Mouse (Mus musculus): ENCODE results near the gene Capns1.
"Not testable (repeated sequence)": the region's sequence is repeated elsewhere in the genome, so short reads cannot be mapped to it uniquely, and the experiment has no call there.

Capns1 gene

GRCm38 (mm10) chr7:30198481-30198971, at the start of gene Capns1:
Capns1 (minus strand) TSS chr7:30198811.
- peak; percentile 46 to 75 for DNase-seq

DNA sequence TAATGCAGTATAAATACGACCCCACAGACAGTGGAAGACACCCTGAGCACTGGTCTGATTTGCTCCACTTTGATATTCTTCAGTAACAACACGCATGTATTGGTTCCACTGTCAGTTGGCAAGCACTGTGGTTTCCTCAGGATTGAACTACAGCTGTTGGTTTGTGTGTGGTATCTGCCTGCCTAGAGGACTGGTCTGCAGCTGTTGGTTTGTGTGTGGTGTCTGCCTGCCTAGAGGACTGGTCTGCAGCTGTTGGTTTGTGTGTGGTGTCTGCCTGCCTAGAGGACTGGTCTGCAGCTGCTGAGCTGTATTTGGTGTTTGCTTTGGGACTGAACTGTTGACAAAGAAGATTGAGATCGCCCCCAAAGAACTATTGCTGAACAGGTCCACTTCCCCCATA, 38.8 kb upstream of the Capns1 start:
- DNase-seq: not testable (repeated sequence)

- DNase-seq: no peak
Observed at GRCm38 (mm10) chr7:30235625-30236024, 37.0 kb upstream of the Capns1 start, which contains the start of gene Ovol3. Ovol3 (minus strand) TSS chr7:30235725.

- no peak for DNase-seq
Observed at GRCm38 (mm10) chr7:30235091-30235490, 36.5 kb upstream of the Capns1 start.

DNA sequence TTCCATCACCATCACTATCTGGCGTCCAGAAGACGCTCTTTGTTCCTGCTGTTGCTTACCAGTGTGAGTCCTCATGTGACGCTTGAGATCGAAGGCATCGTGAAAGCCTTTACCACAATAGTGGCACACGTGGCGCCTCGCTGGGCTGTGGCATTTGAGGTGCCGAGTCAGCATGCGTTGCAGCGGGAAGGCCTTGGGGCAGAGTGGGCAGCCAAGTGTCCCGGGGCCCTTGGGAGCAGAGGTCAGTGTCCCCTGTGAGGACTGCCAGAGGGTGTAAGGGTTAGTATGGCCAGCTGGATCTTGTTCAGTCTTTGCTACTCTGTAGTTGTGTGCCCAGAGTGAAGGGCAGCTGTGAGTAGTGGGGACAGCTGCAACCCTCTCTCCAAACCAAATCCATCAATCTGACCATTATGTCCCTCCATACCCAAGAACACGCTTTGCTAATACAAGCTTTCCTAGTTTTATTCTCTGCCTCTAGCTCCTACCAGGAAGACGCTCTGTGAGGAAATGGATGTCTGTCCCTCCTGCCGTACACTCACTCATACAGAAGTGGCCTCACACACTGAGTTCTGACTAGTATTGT, 35.8 kb upstream of the Capns1 start:
- peak; percentile 43 to 84 for DNase-seq

GRCm38 (mm10) chr7:30233387-30233786, 34.8 kb upstream of the Capns1 start:
- no peak for DNase-seq

- peak; percentile 71 to 76 for DNase-seq
Observed at GRCm38 (mm10) chr7:30232631-30233148, 34.1 kb upstream of the Capns1 start.

- DNase-seq: peak; percentile 97 to 99
Observed at GRCm38 (mm10) chr7:30231669-30232454, 33.3 kb upstream of the Capns1 start, which contains the start of the genes Polr2i and Tbcb. Polr2i (plus strand) TSS chr7:30231948. Tbcb (minus strand) TSS chr7:30232272.

GRCm38 (mm10) chr7:30231328-30231668, 32.7 kb upstream of the Capns1 start:
- no peak for DNase-seq

DNA sequence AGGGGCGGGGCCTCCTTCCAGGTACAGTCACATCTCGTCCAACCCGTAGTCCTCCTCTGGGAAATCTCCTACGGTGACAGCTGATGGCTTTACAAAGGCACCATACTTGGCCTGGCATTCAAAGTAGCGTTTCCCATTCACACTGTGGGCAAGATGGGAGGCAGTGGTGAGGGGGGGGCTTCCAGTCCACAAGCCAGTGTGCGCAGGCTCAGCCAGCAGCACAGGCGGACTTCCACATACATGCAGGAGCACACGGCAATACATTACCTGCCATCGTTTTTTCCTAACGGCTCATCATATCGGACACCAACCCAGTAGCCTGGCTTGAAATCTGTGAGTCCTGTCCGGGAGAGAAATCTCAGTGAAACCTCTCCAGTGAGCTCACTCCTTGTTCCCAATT, 25.6 kb upstream of the Capns1 start:
- DNase-seq: no peak

DNA sequence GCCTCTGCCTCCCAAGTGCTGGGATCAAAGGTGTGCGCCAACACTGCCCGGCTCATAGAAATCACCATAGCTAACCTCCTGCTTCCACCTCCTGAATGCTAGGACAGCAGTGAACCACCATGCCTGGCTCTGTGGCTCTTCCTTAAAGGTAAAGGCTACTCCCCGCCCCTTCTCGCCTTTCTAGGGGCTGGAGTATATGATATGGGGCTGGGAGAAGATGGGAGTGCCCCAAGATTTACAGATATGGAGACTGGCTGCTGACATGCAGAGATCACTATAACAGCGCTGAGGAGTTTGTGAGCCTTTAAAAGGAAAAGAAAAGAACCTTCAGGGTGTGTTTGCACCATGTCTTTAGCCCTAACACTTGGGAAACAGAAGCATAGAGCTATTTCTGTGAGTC, 23.6 kb upstream of the Capns1 start:
- DNase-seq: no peak

GRCm38 (mm10) chr7:30221433-30221832, 22.8 kb upstream of the Capns1 start:
- no peak for DNase-seq

DNA sequence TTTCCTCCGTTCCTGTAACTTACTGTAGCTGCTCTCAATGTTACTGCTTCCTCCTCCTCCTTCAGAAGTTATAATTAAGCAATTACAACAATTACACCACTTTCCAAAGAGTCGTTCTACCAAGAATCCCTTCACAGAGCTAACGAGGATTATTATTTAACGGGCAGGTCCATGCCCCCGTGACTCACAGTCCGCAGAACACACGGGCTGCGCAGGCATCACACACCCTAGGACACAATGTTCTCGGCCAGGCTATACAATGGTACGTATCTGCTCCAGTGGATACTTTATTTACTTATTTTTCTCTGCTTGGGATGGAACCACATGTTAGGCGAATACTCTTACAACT, 21.4 kb upstream of the Capns1 start:
- DNase-seq: no peak

DNA sequence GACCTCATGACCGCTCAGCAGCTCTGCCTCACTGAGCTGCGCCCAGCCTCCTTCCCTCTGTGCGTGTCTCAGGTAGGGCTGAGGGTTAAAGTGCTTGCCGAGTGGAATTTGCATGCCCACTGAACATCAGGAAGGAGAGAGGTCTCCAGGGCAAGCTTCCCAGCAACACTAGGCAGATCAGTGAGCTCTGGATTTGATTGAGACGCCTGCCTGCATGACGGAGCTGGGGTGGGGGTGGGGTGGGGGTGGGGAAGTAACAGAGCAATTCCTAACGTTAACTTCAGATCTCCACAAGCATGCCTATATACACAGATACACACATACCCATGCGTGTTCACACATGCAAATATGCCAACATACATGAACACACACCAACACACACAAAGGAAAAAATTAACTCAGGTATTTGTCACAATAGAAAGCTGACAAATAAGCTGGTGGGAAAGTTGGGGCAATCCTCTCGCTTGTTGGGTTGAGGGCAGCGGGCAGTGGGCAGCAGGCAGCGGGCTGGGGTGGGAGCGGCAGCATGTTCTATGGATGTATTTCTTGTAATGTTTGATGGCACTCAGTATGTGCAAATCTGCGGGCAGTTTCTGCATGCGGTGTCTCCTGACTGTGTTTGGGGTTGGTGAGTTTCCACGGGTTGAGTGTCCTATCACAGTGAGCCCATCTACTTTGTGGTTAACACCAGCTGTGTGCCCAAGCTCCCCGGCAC, 20.8 kb upstream of the Capns1 start:
- DNase-seq: peak; percentile 50 to 67

- DNase-seq: no peak
Observed at GRCm38 (mm10) chr7:30217277-30217676, 18.7 kb upstream of the Capns1 start.

DNA sequence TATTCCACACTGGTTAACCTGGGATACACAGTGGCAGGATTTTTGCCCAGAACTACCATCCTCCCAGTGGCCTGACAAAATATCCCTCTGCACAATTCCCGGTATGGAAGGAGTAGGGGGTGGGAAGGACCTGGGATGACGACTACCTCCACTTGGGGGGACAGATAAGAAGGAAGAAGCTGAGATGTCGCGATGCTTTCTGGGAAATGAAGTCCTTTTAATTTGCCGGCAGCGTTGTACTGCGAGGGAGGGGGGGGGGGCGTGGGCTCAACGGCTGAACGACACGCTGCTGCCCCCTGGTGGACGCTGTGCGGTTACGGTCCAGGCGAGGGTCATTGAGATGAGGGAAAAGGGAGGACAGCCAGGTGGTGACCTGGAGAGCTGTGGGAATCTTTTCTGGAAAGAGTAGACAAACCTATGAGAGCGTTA, 18.1 kb upstream of the Capns1 start:
- DNase-seq: peak; percentile 68 to 81

- no peak for DNase-seq
Observed at GRCm38 (mm10) chr7:30215875-30216274, 17.3 kb upstream of the Capns1 start.

GRCm38 (mm10) chr7:30213881-30214280, 15.3 kb upstream of the Capns1 start:
- DNase-seq: no peak

GRCm38 (mm10) chr7:30211025-30211424, 12.4 kb upstream of the Capns1 start:
- DNase-seq: no peak

DNA sequence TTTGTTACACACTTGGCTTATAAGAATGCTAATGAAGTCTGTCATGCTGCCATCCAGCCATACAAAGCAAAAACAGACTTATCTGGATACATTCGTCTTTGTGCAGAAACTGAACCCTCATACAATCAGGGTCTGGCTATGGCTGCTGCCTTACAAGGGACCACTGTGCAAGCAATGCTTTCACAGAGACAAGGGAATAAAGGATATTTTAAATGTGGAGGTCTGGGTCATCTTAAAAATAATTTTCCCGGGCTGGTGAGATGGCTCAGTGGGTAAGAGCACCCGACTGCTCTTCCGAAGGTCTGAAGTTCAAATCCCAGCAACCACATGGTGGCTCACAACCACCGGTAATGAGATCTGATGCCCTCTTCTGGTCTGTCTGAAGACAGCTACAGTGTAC, 7.8 kb upstream of the Capns1 start:
- not testable (repeated sequence) for DNase-seq

DNA sequence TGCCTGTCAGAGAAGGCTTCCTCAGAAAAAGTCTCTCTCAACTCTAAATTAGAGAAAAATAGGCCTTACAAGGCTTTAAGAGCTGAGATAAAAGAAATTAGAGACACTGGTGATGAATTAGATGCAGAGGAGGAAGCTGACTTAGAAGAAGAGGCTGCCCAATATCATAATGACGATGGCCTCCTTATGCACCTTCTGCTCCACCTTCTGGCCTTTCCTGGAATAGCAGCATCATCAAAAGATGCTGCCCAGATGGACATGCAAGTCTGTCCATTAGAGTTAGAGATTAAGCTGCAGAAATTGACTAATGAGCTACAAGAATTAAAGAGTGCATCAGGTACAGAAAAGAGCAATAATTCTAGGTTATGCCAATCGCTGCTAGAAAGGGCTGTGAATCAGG, 6.8 kb upstream of the Capns1 start:
- peak in 1 of 2 experiments; percentile 69 for DNase-seq

DNA sequence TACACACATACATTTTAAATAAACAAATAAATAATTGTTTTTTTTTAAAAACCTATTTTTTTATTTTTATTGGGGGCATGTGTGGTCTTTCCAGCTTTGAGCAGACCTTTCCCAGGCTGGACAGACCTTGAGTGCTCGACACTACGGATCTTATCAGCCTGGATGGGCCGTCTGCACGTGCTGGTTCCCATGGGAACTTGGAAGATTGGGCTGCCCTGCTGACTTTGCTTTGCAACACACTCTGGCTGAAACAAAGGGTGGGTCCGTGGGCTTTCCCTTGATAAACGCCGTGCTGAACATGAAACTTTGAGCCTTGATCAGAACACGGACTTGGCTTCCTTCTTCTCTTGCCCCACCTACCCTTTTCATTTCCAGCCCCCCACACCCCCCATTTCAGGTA, 5.8 kb upstream of the Capns1 start:
- DNase-seq: no peak

DNA sequence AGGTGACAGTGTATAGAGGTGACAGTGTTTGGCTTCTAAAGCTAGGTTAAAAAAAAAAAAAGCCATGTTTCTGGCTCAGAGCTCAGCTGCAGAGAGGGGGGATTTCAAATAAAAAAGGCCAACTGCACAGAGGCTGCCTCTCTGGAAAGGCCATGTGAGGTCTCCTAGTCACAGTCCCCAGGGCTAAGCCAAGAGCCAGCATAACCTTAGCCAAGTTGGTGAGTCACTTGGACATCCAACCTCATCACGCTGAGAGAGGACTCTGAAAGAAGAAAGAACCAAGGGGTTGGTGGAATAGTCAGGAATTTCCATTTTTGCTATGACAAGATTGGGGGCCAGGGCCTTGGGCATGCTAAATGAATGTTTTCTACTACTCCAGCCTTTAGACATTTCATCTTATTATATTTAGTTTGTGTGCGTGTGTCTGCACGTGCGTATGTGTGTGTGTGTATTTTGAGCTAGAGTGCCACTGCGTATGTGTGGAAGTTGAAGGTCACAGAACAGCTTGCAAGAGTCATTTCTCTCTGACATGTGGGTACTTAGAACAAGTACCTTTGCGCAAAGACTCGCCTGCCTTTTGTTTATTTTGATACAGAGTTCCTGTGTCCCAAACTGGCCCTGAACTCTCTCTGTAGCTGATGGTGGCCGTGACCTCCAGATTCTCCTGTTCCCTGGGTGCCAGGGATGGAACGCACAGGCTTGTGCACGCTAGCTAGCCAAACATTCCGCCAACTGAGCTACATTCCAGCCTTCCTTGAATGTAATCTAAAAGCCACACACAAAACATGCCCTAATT, 4.5 kb upstream of the Capns1 start:
- DNase-seq: no peak

Data from lung, postnatal 4 days (tissue).